In genomic region chr5:115909106-115909505, GRCm38 (mm10) we compare ENCODE assay signal across 9 mouse cellular contexts.
A peak's percentile ranks its signal among the peaks of the same experiment; 100 is the strongest.
DNase-seq lines count a peak whose midpoint lies in the region; ATAC-seq lines count a peak whose summit lies in the region.
"Had no signal": no experiment of that assay in that cellular context is flagged by ENCODE, and none has a peak within 500 bp of the region (broad histone marks: within the 10 kb centered on the region; RNA-seq: fewer than 3 reads in every experiment).

No protein-coding gene starts in this region.

- peaks cover 20% of the 10 kb centered on the region for H3K4me1 ChIP-seq in limb, embryonic 13.5 days
- peaks cover 32% of the 10 kb centered on the region for H3K4me1 ChIP-seq in limb, embryonic 10.5 days
- peaks cover 14% of the 10 kb centered on the region; the same call in 1 of the 2 replicates for H3K4me1 ChIP-seq in midbrain, embryonic 14.5 days (ENCODE audit: control insufficient read depth, insufficient read depth, low read length)

- peak overlapping the region; percentile 74; the same call in 1 of the 2 replicates for H3K4me2 ChIP-seq in limb, embryonic 13.5 days (replicated peaks)
- H3K4me2 ChIP-seq in midbrain, embryonic 14.5 days (ENCODE audit: low read length): peak overlapping the region; percentile 80

- H3K27ac ChIP-seq in limb, embryonic 13.5 days: no peak overlapping the region
- H3K27ac ChIP-seq in limb, embryonic 10.5 days: no peak overlapping the region
- peak overlapping the region; percentile 70 for H3K27ac ChIP-seq in midbrain, embryonic 14.5 days (replicated peaks; ENCODE audit: low read depth, low read length)

- H3K27me3 ChIP-seq in limb, embryonic 13.5 days: 0 out of 2 replicates have a peak, but pooled peaks cover 4% of the 10 kb centered on the region
- no peaks in the 10 kb centered on the region for H3K27me3 ChIP-seq in limb, embryonic 10.5 days (ENCODE audit: low read depth, poor library complexity, severe bottlenecking)
- H3K27me3 ChIP-seq in midbrain, embryonic 14.5 days (ENCODE audit: control insufficient read depth, insufficient read depth, low read length): no peaks in the 10 kb centered on the region
- H3K27me3 ChIP-seq: Patski had no signal

- no peaks in the 10 kb centered on the region for H3K9me3 ChIP-seq in limb, embryonic 13.5 days
- no peaks in the 10 kb centered on the region for H3K9me3 ChIP-seq in limb, embryonic 10.5 days (replicated peaks)
- no peaks in the 10 kb centered on the region for H3K9me3 ChIP-seq in midbrain, embryonic 14.5 days (ENCODE audit: control insufficient read depth, low read length)

- H3K9ac ChIP-seq in limb, embryonic 13.5 days: no peak overlapping the region
- peak overlapping the region; percentile 49 for H3K9ac ChIP-seq in midbrain, embryonic 14.5 days (replicated peaks; ENCODE audit: low read length)

- 55% methylated on average over 11 of the region's 11 CpGs for WGBS in limb, embryonic 13.5 days
- 76% methylated on average over 11 of the region's 11 CpGs for WGBS in limb, embryonic 10.5 days
- WGBS in midbrain, embryonic 14.5 days: 70% methylated on average over 11 of the region's 11 CpGs

- H3K4me3 ChIP-seq in limb, embryonic 13.5 days: no peak overlapping the region
- no peak overlapping the region for H3K4me3 ChIP-seq in limb, embryonic 10.5 days
- peak overlapping the region; percentile 44 for H3K4me3 ChIP-seq in midbrain, embryonic 14.5 days (replicated peaks; ENCODE audit: low read depth, low read length)

- no peak for ATAC-seq in limb, embryonic 13.5 days (ENCODE audit: low FRiP score, low read depth)
- no peak for ATAC-seq in midbrain, embryonic 14.5 days (ENCODE audit: low FRiP score, low TSS enrichment)
- ATAC-seq: Patski had no signal

- H3K36me3 ChIP-seq in limb, embryonic 13.5 days: peaks cover 3% of the 10 kb centered on the region; the same call in 1 of the 2 replicates
- H3K36me3 ChIP-seq in limb, embryonic 10.5 days: peaks cover 14% of the 10 kb centered on the region; the same call in 1 of the 2 replicates
- H3K36me3 ChIP-seq in midbrain, embryonic 14.5 days (ENCODE audit: control insufficient read depth, insufficient read depth, low read length): no peaks in the 10 kb centered on the region

- DNase-seq in limb, embryonic 10.5 days (ENCODE audit: low spot score): no peak
- DNase-seq in cerebellum, adult 18-20 months: peak; percentile 77 to 80
- DNase-seq in gonadal fat pad, adult 2 months (ENCODE audit: low read depth): peak; percentile 27
- DNase-seq in layer of hippocampus, postnatal 36 days: peak; percentile 24 to 41
- DNase-seq in midbrain, embryonic 14.5 days: peak; percentile 57
- DNase-seq in embryo, embryonic 9.5 days (ENCODE audit: extremely low spot score): no peak
- DNase-seq in urinary bladder, adult 18-20 months (ENCODE audit: low spot score in 2 of 2): no peak

Comparison
In these comparisons a context has a peak if more than half of its experiments do, and no peak if none do; other contexts are left out.
1. DNase-seq: peak in cerebellum, adult 18-20 months (2 of 2), gonadal fat pad, adult 2 months (single experiment), layer of hippocampus, postnatal 36 days (2 of 2) and midbrain, embryonic 14.5 days (single experiment); none in limb, embryonic 10.5 days (single experiment), embryo, embryonic 9.5 days (single experiment) and urinary bladder, adult 18-20 months (0 of 2).